Mouse (Mus musculus) B cell, adult 2 months (primary cell): Measurements from ENCODE around the gene Sh3gl1.

ENCODE experiments used
- DNase-seq, 2 experiments: peaks; one replicate each; pipeline ENCODE4 v3.0.0; 2022

Gene Sh3gl1

DNA sequence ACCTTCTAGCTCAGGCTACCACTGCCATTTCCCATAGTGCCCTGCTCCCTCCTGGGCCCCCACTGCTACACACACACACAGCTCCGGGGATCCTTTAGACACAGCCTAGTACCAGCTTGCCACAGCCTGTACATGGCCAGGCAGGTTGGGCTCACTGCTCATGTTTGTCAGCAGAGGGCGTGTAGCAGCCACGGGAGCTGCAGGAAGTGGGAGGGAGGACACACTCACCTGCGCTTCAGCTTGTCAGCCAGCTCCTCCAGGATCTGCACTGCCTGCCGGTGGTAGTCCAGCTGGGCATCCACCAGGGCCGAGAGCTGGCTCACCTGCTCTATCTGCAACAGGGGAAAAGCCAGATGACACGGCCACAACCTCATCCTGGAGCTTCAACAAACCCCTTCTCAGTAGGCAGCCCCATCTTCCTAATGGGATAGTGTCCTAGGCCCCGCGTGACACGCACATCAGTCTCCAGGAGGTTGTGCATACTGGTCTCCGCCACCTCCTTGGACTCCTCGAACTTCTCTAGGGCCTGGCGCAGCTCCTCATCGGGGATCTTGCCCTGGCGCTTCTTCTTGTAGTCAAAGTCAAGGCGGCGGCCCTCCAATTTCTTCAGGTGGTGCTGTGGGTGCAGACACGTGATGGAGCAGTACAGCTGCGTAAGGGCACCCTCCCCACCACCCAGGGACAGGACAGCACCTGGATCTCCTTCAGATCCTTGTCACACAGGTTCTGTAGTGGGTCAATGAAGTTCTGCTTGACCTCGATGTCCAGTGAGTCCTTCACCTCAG lies 17.9 kb downstream of the Sh3gl1 start:
- peak; percentile 67 to 69 for DNase-seq

DNA sequence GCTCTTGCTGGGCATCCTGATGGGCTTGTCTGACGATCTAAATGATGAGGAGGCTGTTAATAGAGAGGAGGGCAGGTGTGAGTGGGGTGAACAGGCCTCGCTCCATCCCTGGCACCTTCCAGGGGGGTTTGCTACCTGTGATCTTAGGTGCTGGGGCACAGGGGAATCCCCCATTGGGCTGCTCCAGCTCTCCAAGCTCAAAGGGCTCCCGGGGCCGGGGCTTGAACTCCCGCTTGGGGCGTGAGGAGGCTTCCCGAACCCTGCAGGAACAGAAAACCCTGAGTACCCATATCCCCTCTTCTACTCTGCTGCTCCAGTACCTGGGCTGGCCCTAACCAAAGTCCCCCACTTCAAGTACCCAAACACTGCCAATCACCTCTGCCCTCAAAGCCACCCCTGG lies 18.6 kb downstream of the Sh3gl1 start:
- no peak for DNase-seq

DNA sequence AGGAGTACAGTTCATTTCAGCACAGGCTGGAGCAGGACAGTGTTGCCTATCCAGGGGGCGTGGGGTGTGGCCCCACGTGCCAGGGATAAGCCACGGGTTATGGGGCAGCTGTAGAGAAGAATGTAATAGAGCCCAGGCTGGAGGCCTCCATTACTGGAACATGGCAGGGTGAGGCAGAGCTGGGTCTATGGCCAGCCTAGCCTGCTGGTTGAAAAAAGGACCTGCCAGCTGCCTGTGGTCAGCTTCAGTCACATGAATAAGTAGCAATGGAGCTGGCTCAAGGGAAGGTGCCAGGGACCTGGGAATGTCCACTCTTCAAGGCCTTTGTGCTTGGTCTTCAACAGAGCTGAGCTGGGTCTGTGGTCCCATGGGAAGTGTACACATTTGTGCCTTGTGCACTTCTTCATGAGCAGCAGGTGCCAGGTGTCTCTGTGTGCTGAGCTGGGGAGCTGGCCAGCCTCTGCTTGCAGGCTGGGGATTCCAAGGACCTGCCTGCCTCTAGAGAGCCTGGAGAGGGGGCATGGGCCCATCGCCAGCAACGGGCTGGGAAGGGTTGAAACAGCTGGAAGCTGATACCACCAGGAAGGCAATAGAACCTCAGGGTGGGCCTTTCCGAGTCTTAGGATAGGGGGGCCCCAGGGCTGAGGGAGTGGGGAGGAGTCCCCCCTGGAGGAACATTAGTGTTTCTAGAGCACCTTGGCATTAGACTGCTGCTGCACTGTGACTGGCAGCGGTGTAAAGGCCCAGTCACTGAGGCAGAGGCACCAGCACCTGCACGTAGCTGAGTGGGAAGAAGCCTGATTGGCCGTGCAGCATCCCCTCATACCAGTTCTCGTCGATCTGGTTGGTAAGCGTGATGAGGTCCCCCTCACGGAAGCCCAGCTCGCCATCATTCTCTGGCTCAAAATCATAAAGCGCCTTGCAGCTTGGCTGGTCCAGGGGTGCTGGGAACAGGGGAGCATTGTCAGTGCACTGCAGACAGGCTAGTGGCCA lies 19.3 kb downstream of the Sh3gl1 start:
- DNase-seq = no peak

DNA sequence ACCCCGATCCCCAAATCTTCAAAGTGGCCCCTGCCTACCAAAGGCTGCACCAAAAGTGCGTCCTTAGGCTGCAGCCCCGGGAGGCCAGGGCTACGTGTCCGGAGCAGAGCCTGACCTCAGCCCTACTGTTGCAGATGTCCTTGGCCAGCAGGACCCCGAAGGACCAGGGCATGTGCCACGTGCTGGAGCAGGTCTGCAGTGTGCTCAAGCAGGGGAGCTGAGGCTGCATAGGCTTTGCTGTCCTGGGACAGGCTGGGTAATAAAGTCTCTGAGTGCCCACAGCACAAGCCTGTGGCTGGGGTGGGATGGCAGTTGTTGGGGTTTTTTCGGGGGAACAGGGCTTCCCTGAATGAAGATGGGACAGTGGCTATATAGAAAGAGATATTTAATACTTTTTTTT lies 20.1 kb downstream of the Sh3gl1 start:
- DNase-seq = no peak

DNA sequence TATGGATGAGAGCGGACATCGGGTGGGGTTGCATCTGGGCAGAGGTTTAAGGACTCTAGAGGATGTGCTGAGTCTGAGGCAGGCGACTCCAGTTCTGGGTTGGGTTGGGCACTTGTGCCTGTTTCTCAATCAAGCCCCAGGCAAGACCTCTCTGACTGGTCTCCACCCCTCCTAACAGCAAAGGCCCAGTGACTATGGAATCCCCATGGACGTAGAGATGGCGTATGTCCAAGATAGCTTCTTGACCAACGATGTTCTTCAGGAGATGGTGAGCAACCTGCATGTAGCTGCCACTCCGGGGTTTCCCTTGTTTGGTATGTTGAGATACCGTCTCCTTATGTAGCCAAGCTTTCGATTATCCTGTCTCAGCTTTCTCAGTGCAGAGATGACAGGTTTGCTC lies 21.1 kb downstream of the Sh3gl1 start:
- DNase-seq = no peak

DNA sequence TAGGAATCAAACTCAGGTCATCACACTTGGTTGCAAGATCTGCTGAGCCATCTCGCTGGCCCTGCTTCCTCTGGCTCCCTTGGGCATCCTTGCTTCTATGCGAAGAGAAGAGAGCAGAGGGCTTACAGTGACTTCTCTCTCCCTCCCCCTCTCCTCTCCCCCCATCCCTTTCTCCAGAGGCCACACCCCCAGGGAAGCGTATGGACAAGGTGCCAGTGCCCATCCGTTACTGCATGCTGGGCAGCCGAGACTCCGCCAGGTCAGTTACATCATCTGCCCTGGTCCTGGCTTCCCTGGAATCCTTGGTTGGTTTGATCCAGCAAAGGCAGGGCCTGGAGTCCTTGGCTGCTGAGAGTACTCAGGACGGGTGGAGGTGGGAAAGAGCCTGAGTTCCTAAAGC lies 25.0 kb downstream of the Sh3gl1 start:
- no peak for DNase-seq

DNA sequence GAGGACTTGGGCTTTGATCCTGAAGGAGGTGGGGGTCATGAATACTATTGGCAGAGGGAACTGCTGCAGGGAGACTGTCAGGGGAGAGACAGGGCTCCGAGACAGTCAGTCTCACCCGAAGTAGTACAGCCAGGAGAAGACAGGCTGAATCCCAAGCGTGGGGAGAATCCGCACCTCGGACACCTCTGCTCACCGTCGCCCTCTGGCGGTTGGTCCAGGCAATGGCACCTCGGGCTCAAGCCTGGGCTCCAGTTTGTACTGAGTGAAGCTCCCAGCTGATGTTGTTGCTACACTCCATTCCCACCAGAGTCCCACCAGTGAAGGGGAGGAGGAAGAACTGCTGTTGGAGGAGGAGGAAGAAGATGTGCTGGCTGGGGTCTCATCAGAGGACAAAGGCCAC lies 25.8 kb downstream of the Sh3gl1 start:
- peak; percentile 88 to 90 for DNase-seq

DNA sequence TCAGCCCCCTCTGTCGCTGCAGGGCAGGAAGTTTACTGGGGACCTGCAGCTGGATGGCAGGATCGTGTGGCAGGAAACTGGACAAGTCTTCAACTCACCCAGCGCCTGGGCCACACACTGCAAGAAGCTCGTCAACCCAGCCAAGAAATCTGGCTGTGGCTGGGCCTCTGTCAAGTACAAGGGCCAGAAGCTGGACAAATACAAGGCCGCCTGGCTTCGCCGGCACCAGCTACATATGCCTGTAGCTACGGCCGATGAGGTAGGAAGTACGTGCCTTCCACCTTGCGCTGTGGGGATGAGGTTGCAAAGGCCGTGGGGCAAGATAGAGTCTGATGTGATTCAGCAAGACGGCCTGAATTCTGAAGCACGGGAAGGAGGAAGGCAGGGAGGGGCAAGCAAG lies 26.2 kb downstream of the Sh3gl1 start:
- no peak for DNase-seq

DNA sequence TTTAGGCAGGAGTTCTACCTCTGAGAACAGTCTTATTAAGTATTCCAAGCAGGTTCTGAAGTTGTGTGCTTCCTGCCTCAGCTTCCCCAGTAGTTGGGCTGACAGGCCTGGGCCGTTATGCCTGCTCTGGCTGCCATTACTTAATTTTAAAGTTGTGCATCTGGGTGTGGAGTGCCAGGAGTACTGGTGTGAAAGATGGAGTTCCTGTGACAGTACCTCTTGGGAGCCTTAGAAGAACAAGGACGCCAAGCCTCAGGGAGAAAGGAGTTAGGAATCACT lies 26.5 kb downstream of the Sh3gl1 start:
- DNase-seq = no peak

DNA sequence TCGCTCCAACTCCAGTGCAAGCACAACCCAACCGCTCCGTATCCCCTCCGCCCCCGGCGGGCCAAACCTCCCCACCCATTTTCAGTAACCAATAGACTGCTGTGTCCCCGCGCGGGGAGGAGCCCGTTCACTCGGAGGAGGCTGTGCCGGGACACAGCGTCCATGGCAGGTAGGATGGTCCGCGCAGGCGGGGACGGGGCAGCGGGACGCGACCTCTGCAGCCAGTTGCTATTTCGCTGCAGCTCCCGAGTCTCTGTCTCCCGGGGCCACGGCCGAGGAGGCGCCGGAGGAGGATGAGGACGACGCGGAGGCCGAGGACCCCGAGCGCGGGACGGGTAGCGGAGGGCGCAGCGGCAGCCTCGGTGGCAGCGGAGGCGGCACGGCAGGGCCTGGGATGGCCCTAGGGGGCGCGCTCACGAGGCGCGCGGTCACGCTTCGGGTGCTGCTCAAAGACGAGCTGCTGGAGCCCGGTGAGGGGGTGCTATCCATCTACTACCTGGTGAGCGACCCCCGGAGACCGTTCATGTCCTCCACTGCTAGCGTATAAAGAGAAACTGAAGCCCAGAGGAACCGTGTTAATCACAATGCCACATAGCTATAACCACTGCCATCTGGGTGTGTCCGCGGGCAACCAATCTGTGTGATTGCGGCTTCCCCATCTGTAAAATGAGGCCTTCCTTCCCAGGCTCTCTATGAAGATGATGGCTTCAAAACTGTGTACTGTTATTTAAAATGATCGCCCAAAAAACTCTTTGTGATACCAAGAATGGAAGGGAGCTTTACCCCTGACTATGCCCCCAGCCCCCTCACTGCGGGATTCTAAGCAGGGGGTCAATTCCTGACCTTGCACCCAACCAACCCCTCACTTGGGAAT lies 27.1 kb downstream of the Sh3gl1 start:
- DNase-seq = peak; percentile 87 to 89

DNA sequence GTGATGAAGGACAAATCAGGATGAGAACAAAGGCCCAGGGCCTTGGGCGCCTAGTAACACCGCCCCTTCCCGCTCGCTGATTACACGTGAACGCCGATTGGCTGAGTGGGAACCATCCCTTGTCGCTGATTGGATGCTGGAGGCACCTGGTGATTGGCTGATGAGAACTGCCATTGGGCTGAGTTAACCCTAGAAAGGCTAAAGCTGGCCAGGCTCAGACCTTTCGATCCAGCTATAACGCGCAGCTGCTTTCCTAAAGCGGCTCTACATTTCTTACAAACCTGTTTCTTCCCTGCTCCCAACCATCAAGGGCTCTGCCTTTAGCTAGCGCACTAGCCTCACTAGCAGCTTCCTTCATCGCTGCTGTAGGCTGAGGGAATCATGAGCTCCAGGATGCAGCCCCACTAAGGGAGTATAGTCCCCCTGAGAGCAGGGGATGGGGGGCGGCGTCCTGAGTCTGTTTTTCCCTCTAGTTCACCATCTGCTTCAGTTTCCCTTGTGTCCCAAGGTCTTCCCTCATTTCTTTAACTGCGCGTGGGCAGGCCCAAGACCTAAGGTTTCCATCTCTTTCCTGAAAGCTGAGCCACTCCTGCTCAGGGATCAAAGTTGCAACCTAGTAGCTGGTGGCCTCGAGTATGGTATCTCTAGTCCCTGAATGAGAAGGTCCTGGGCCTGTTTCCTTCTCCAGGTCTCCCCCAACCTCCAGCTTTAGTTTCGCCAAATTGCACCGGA lies 27.9 kb downstream of the Sh3gl1 start:
- peak; percentile 85 to 87 for DNase-seq

DNA sequence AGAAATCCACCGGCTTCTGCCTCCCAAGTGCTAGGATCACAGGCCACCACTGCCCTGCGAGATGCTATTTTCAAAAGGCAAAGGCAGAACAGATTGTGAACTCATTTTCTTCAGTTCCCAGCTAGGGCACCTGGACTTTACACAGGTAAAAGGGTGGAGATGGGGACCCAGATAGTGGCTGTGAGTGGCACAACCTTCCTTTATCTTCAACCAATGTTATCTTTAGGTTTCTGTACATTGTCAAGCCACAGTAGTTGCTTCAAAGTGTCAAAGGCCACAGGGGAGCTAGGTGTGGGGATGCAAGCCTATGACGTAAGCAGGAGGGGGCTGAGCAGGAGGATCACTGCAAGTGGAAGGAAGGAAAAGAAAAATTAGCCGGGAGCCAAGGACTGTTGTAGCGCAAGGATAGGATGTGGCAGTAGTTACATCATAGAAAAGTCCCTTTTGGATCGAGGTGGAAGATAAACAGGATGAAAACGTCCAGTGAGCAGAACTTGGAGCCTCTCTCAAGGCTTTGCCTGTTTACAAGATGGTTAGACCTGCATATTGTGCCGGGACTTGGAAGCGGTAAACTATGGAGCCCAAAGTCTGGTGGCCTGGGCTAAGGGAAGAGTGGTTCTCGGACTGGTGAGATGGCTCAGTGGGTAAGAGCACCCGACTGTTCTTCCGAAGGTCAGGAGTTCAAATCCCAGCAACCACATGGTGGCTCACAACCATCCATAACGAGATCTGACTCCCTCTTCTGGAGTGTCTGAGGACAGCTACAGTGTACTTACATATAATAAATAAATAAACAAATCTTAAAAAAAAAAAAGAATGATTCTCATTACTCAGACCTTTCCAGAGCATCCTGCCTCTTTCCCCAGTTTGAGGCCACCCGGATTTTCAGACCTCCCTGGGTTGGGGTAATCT lies 28.7 kb downstream of the Sh3gl1 start:
- DNase-seq = no peak

DNA sequence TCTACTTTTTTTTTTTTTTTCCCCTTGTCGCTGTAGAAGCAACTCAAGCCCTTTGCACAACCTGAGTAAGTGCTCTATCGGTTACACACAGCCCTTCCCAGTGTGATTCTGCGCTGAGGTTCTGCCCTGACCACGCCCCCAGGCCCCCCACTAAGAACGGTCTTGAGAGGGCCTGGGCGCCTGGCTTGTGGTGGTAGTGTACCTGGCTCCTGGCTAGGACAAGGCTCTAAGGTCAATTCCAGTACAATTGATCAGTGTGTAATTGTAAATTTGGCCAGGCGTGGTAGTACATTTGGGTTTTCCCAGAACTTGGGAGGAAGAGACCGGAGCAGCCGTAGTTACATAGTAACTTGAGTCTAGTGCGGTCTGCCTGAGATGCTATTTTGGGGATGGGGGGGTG lies 29.5 kb downstream of the Sh3gl1 start:
- no peak for DNase-seq

DNA sequence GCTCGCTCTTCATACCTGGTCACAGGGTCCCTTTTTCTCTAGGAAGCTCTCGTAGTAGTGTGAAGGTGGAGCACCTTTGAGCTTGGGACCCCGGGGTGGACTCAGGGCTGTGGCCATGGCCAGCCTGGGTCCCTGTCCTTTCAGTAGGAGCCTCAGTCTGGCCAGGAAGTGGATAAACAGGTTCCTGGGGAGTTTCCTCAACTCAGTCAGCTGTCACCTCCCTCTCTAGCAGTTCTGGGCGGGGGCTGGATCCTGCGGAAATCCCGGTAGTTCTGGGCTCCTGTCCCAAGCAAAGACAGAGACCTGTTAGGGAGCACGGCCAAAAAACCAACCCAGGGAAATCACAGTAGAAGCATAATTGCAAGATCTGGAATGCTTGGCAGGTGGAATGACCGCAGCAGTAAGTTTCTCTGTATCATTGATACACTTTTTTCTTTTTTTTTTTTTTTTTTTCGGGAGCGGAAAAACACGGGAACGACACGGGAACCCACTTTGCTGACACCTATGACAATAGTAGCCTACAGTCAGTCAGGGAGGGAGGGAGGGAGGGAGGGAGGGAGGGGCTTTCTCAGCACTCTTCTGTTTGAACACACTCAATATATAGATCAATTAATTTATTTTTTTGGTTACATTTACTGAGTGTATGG lies 30.9 kb downstream of the Sh3gl1 start, which contains the start of the genes Stap2 and Mpnd:
TSS of gene Stap2 (minus strand) at position 170 of the 647 bp plus-strand sequence.
TSS of gene Mpnd (plus strand) at position 297 of the 647 bp plus-strand sequence.
- DNase-seq = no peak

DNA sequence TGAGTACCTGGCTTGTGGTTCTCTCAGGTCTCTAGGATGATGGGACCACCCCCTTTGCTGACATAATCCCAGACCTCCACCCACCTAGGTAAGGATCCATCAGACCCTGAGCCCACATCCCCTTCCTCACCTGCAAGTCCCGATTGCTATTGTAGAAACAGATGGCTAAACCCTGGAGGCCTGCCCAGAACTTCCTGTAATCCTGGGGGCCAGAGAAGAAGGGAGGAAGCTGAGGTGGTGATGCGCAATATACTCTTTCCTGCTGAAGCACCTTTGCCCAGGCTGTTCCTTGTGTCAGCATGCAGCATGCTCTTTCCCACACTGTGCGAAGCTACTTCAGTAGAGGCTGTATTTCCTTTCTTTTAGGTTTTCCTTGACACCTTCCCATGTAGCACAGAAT lies 33.4 kb downstream of the Sh3gl1 start:
- DNase-seq = no peak

DNA sequence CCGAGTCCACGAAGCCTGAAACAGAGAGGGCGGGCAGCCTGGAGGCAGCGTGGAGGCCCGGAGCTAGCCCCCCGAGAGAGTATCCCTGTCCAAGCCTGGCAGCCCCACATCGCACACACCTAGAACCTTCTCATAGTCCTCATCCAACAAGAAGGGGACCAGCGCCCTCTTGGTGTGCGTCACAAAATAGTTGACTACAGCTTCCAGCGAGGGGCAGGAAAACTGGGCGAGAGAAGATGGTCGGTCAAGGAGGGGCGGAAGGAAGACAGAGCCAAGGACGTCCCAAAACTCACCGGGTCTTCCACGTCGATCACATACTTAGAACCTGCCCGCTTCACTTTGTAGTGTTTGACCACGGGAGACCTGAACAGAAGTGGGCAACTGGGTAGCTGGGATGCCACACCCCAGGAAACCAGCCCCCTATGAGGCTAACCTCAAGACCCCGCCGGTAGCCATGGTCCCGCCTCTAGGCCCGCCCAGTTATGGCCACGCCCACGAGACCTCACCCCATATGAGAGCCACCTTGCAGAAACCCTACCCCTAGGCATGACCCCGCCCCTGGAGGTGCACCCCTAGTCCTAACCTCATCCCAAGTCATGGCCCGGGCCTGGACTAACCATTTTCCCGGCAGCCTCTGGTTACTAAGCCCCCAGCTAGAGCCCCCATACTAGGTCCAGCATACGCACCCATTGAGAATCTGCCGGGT lies 36.5 kb downstream of the Sh3gl1 start:
- DNase-seq = no peak

DNA sequence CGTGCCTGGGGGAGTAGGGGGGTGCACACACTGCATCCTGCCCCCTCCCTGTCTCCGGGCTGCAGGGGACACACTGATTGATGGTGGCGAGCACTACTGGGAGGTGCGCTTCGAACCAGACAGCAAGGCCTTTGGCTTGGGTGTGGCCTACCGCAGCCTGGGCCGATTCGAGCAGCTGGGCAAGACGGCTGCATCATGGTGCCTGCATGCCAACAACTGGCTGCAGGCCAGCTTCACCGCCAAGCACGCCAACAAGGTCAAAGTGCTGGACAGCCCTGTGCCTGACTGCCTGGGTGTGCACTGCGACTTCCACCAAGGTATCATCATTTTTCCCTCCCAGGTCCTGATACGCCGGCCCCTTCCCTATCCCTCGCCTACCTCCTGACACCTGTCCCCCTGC lies 40.4 kb downstream of the Sh3gl1 start:
- no peak for DNase-seq

DNA sequence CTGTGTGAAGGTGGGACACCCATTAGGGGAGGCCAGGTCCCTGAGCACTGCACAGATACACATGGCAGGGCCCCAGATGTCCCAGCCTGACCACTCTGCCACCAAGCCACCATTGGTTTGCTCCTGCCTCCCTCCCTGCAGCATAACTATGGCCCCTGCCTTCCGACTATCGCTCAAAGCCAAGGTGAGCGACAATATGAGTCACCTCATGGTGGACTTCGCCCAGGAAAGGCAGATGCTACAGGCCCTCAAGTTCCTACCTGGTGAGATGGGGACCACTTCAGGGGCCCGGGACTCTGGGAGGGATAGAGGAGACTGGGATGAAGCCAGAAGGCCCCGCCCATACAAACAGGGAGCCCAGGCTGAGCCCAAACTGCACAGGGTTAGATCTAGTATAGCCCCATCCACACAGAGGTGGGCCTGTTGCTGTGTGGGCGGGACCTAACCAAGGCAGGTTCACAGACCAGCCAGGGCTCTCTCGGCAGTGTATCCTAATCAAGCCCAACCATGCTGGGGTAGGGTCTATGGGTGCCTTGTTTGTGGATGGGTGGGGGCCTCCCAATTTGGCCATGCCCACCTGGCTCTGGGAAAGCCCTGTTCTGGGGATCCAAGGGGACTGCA lies 46.0 kb downstream of the Sh3gl1 start:
- DNase-seq = no peak
